Mouse (Mus musculus): ENCODE measurements around the gene Bola3. TPM values are rescaled to one million over a fixed set of nuclear protein-coding genes. Genes with fewer than 3 reads are reported as not detected.

Bola3 gene
- polyA plus RNA-seq, 1 experiment from 2014 or later: 120 TPM

DNA sequence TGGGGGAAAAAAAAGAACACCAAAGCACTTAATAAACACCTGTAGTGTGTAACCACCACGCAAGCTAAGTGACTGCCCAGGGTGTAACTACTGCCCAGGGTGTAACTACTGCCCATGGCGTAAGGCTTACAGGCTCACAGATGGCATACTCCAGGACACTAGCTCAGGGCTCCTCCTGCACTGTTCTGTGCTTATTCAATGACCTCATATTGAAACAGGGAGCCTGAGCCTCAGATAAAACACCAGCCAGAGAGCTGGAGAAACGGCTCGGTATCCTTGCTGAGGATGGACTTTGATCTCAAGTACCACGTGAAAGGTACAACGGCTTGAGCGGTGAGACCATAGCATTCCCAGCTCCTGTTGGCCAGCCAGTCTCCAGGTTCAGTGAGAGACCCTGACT, 36.9 kb upstream of the Bola3 start:
- no peak overlapping the region for H3K27ac ChIP-seq (ENCODE audit: low read length)
- no peak overlapping the region for H3K4me2 ChIP-seq (replicated peaks; ENCODE audit: low read depth, low read length)
- H3K4me3 ChIP-seq (ENCODE audit: low read depth, low read length): no peak overlapping the region
- no peak for ATAC-seq
- H3K9ac ChIP-seq (replicated peaks; ENCODE audit: low read depth): no peak overlapping the region
- no peaks in the 10 kb centered on the region for H3K9me3 ChIP-seq (ENCODE audit: low read length)
- 78% methylated on average over 7 of the region's 7 CpGs for WGBS
- H3K36me3 ChIP-seq (ENCODE audit: insufficient read depth, low read length): no peaks in the 10 kb centered on the region
- H3K4me1 ChIP-seq (ENCODE audit: insufficient read depth, low read depth, low read length): no peaks in the 10 kb centered on the region; the same call in 1 of the 2 replicates
- TF ChIP-seq CTCF (IDR thresholded peaks at IDR 0.05): no peak
- TF ChIP-seq EP300 (IDR thresholded peaks at IDR 0.05): no peak
- H3K27me3 ChIP-seq (replicated peaks; ENCODE audit: insufficient read depth, low read length): no peaks in the 10 kb centered on the region
- DNase-seq (ENCODE audit: low spot score): no peak

DNA sequence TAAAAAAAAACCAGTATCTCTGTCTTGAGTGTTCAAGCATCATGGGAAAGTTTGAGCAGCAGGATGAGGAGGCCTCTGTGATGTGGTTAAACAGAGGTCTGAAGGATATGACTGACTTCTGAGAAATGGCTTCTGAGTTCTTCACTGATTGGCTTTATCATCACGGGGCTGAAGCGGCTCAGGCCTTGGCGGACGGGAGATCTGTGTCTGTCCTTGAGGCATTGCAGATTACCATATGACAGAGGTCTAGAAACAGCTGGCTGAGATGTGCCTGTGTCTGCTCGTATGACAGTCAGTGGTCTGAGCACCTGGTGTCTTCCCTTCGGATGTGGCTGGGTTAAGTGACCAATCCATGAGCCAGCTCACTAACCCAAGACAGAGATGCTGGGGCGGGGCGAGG, 36.4 kb upstream of the Bola3 start:
- Histone ChIP-seq H3K9me3 (ENCODE audit: low read length) (no peaks in the 10 kb centered on the region), H3K4me2 (replicated peaks; ENCODE audit: low read depth, low read length) (no peak overlapping the region), H3K27ac (ENCODE audit: low read length) (no peak overlapping the region), H3K4me1 (ENCODE audit: insufficient read depth, low read depth, low read length) (no peaks in the 10 kb centered on the region; the same call in 1 of the 2 replicates), H3K9ac (replicated peaks; ENCODE audit: low read depth) (no peak overlapping the region), H3K36me3 (ENCODE audit: insufficient read depth, low read length) (no peaks in the 10 kb centered on the region), H3K4me3 (ENCODE audit: low read depth, low read length) (no peak overlapping the region), H3K27me3 (replicated peaks; ENCODE audit: insufficient read depth, low read length) (no peaks in the 10 kb centered on the region)
- DNase-seq (ENCODE audit: low spot score) (no peak), ATAC-seq (no peak)
- TF ChIP-seq CTCF (IDR thresholded peaks at IDR 0.05) (no peak), EP300 (IDR thresholded peaks at IDR 0.05) (no peak)
- WGBS: 84% methylated on average over 8 of the region's 8 CpGs

DNA sequence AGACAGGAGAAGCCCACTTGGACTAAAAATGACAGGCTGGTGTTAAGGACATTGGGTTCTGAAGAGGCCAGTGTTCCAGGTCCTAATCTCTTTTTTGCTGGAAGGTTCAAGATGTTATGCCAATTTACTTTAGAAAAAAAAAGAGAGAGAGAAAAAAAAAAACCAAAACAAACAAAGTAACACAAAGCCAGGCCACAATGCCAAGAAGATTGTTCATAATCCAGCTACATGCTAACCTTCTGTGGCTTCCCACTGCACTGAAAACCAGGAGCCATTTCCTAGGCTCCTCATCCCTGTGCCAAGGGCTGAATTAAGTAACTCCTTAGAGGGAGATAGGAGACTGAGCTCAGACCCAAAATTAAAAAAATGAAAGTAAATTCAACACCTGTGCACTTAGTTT, 33.7 kb upstream of the Bola3 start:
- DNase-seq (ENCODE audit: low spot score): no peak
- Histone ChIP-seq H3K4me1 (ENCODE audit: insufficient read depth, low read depth, low read length) (no peaks in the 10 kb centered on the region; the same call in 1 of the 2 replicates), H3K4me3 (ENCODE audit: low read depth, low read length) (no peak overlapping the region), H3K9ac (replicated peaks; ENCODE audit: low read depth) (no peak overlapping the region), H3K9me3 (ENCODE audit: low read length) (no peaks in the 10 kb centered on the region), H3K4me2 (replicated peaks; ENCODE audit: low read depth, low read length) (no peak overlapping the region), H3K27ac (ENCODE audit: low read length) (no peak overlapping the region), H3K27me3 (replicated peaks; ENCODE audit: insufficient read depth, low read length) (no peaks in the 10 kb centered on the region), H3K36me3 (ENCODE audit: insufficient read depth, low read length) (no peaks in the 10 kb centered on the region)
- TF ChIP-seq CTCF (IDR thresholded peaks at IDR 0.05): no peak
- no peak for TF ChIP-seq EP300 (IDR thresholded peaks at IDR 0.05)
- ATAC-seq: no peak

DNA sequence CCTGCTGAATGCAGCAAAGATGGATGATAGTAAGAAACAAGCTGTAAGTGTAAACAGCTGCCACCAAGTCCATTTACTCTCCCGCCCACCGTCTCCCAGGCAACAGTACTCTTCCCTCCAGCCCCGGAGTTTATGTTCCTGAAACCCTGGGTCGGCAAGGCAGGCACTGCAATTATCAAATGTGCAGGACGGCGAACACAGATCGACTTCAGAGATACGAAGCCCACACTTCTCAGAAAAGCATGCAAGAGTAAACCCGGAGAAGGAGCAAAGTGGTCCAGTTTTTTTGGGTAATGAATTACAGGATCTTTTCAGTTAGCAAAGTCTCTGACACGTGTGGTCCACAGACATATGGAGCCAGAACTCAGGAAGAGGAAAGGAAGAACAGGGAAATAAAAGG, 32.9 kb upstream of the Bola3 start:
- H3K4me1 ChIP-seq (ENCODE audit: insufficient read depth, low read depth, low read length): no peaks in the 10 kb centered on the region; the same call in 1 of the 2 replicates
- H3K9ac ChIP-seq (replicated peaks; ENCODE audit: low read depth): no peak overlapping the region
- no peak for TF ChIP-seq CTCF (IDR thresholded peaks at IDR 0.05)
- H3K4me2 ChIP-seq (replicated peaks; ENCODE audit: low read depth, low read length): peak overlapping the region; percentile 4; the same call in 1 of the 2 replicates
- H3K27ac ChIP-seq (ENCODE audit: low read length): no peak overlapping the region
- DNase-seq (ENCODE audit: low spot score) (no peak), ATAC-seq (no peak)
- 6% methylated on average over 10 of the region's 10 CpGs for WGBS
- no peaks in the 10 kb centered on the region for H3K36me3 ChIP-seq (ENCODE audit: insufficient read depth, low read length)
- H3K4me3 ChIP-seq (ENCODE audit: low read depth, low read length): no peak overlapping the region
- no peaks in the 10 kb centered on the region for H3K9me3 ChIP-seq (ENCODE audit: low read length)
- H3K27me3 ChIP-seq (replicated peaks; ENCODE audit: insufficient read depth, low read length): no peaks in the 10 kb centered on the region

DNA sequence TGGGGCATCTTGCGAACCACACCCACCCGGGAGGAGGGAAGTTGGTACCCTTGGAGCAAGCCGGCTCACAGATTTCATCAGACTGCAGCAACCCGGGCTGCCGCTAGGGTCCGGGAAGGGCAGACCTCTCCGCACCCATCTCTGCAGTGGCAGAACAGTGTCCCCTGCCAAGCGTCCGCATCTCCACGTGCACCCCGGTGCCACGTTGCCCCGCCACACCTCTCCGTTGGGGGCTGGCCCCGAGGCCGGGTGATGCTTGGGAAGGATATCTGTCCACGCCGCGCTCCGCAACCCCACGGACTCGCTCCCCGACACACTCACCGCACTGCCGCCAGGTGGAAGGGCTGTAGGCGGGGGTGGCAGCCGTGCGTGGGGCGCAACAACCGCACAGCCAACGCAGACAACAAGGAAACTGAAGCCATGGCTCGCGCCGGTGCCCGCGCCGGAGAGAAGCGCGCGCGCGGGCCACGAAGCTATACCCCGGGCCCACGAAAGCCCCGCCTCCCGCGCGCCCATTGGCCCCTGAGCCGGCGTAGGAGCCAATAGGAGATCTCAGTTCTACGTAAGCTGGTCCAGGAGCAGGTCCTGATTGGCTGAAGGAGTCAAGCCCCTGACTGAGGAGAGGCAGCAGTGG, 31.7 kb upstream of the Bola3 start:
- no peaks in the 10 kb centered on the region for H3K36me3 ChIP-seq (ENCODE audit: insufficient read depth, low read length)
- under 1% methylated on average over 46 of the region's 52 CpGs for WGBS
- peak; percentile 99 for ATAC-seq
- no peaks in the 10 kb centered on the region for H3K27me3 ChIP-seq (replicated peaks; ENCODE audit: insufficient read depth, low read length)
- no peak overlapping the region for H3K27ac ChIP-seq (ENCODE audit: low read length)
- TF ChIP-seq EP300 (IDR thresholded peaks at IDR 0.05) (no peak), CTCF (IDR thresholded peaks at IDR 0.05) (peak; percentile 73)
- peak; percentile 93 for DNase-seq (ENCODE audit: low spot score)
- no peaks in the 10 kb centered on the region; the same call in 1 of the 2 replicates for H3K4me1 ChIP-seq (ENCODE audit: insufficient read depth, low read depth, low read length)
- H3K4me3 ChIP-seq (ENCODE audit: low read depth, low read length): peak overlapping the region; percentile 71
- H3K4me2 ChIP-seq (replicated peaks; ENCODE audit: low read depth, low read length): peak overlapping the region; percentile 99
- H3K9me3 ChIP-seq (ENCODE audit: low read length): no peaks in the 10 kb centered on the region
- peak overlapping the region; percentile 36; the same call in 1 of the 2 replicates for H3K9ac ChIP-seq (replicated peaks; ENCODE audit: low read depth)

DNA sequence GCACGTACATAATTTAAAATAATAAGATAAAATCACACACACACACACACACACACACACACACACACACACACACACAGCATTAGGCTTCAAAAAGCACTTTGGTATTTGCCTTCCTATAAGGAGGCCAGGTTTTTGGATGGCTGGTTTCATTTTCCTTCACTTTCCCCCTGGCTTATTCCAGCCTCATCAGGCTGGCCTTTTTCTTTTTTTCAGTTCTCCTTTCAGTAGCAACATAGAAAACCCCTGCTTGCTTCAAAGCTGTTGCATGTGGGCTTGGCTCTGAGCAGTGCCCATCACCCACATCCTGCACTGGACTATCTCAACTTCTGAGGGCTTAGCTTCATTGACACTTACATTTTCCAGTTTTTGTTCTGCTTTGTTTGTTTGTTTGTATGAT, 27.0 kb upstream of the Bola3 start:
- ATAC-seq (no peak), DNase-seq (ENCODE audit: low spot score) (no peak)
- Histone ChIP-seq H3K27me3 (replicated peaks; ENCODE audit: insufficient read depth, low read length) (no peaks in the 10 kb centered on the region), H3K27ac (ENCODE audit: low read length) (no peak overlapping the region), H3K9ac (replicated peaks; ENCODE audit: low read depth) (no peak overlapping the region), H3K4me2 (replicated peaks; ENCODE audit: low read depth, low read length) (no peak overlapping the region), H3K9me3 (ENCODE audit: low read length) (no peaks in the 10 kb centered on the region), H3K4me3 (ENCODE audit: low read depth, low read length) (no peak overlapping the region), H3K36me3 (ENCODE audit: insufficient read depth, low read length) (no peaks in the 10 kb centered on the region), H3K4me1 (ENCODE audit: insufficient read depth, low read depth, low read length) (peaks cover 6% of the 10 kb centered on the region; the same call in 1 of the 2 replicates)
- 33% methylated on average over 1 of the region's 1 CpGs for WGBS
- no peak for TF ChIP-seq EP300 (IDR thresholded peaks at IDR 0.05)
